Mouse (Mus musculus) intestine, embryonic 14.5 days (tissue): ENCODE results near the gene Tbl1xr1. TPM values are rescaled to one million over a fixed set of nuclear protein-coding genes. Genes with fewer than 3 reads are reported as not detected.

Experiments
- ATAC-seq: fragments of 200-750 bp; cut with Nextera tagmentation; replicated peaks from 2 replicates; pipeline ENCODE4 v1.8.0; 2017; ENCODE audit warnings: low read depth, moderate number of reproducible peaks, moderate TSS enrichment, moderate library complexity; ENCODE audit not compliant: low FRiP score, low TSS enrichment
- DNase-seq: peaks from one replicate; pipeline ENCODE4 v3.0.0-alpha.2; 2018; ENCODE audit warnings: low spot score
- H3K27ac ChIP-seq: fragments of 300-500 bp; sonication (generic); 2 replicates; pipeline ENCODE4 v1.5.1; 2014; ENCODE audit warnings: low read depth, mild to moderate bottlenecking, control low read depth
- H3K27me3 ChIP-seq: fragments of 300-500 bp; sonication (generic); replicated peaks from 2 replicates; pipeline ENCODE4 v1.6.1; 2014; ENCODE audit warnings: low read length, control low read depth; ENCODE audit not compliant: control insufficient read depth, insufficient read depth
- H3K36me3 ChIP-seq: fragments of 300-500 bp; sonication (generic); 2 replicates; pipeline ENCODE4 v1.6.1; 2014; ENCODE audit warnings: low read length, control low read depth; ENCODE audit not compliant: control insufficient read depth, insufficient read depth
- H3K4me1 ChIP-seq: fragments of 300-500 bp; sonication (generic); replicated peaks from 2 replicates; pipeline ENCODE4 v1.6.1; 2014; ENCODE audit warnings: low read length, control low read depth, mixed read lengths; ENCODE audit not compliant: control insufficient read depth, insufficient read depth
- H3K4me2 ChIP-seq: fragments of 300-500 bp; sonication (generic); 2 replicates; pipeline ENCODE4 v1.6.1; 2014; ENCODE audit warnings: low read length
- H3K4me3 ChIP-seq: fragments of 300-500 bp; sonication (generic); 2 replicates; pipeline ENCODE4 v1.5.1; 2014; ENCODE audit warnings: low read depth, low read length, control low read depth, mixed read lengths
- H3K9ac ChIP-seq: fragments of 300-500 bp; sonication (generic); 2 replicates; pipeline ENCODE4 v1.6.1; 2014; ENCODE audit warnings: mild to moderate bottlenecking, low read length
- H3K9me3 ChIP-seq: fragments of 300-500 bp; sonication (generic); 2 replicates; pipeline ENCODE4 v1.6.1; 2016; ENCODE audit warnings: low read length, control low read depth; ENCODE audit not compliant: control insufficient read depth
- WGBS: fragments of 180-500 bp; shearing (Covaris S2); extraction: QIAGEN DNeasy Blood & Tissue Kit; methylation state at CpG from one replicate; pipeline ENCODE4 v1.1.7; 2014; 5-methylcytosine and 5-hydroxymethylcytosine counted together
- polyA plus RNA-seq: library from polyadenylated mRNA; unstranded; fragments of >200 nt; fragmentation: Nextera tagmentation; extraction: Ambion mirVana; gene quantifications from 2 replicates; pipeline ENCODE4 v1.2.1, GENCODE M21; 2014

Tbl1xr1 gene
- polyA plus RNA-seq, 1 experiment from 2014 or later, result 23.9 TPM

GRCm38 (mm10) chr3:22228052-22228451 is 151.6 kb downstream of the Tbl1xr1 start:
- ATAC-seq, result no peak
- DNase-seq, result no peak
- Histone ChIP-seq H3K27ac (no peak overlapping the region), H3K4me1 (no peaks in the 10 kb centered on the region), H3K27me3 (no peaks in the 10 kb centered on the region), H3K9me3 (no peaks in the 10 kb centered on the region), H3K36me3 (no peaks in the 10 kb centered on the region), H3K4me2 (no peak overlapping the region), H3K9ac (no peak overlapping the region), H3K4me3 (no peak overlapping the region)
- 84% methylated on average over 3 of the region's 3 CpGs for WGBS

GRCm38 (mm10) chr3:22230635-22231034 is 154.2 kb downstream of the Tbl1xr1 start:
- H3K27ac ChIP-seq, result no peak overlapping the region
- ATAC-seq, result no peak
- no peaks in the 10 kb centered on the region for H3K36me3 ChIP-seq
- H3K9me3 ChIP-seq, result no peaks in the 10 kb centered on the region
- WGBS, result 53% methylated on average over 3 of the region's 3 CpGs
- no peaks in the 10 kb centered on the region for H3K27me3 ChIP-seq
- H3K4me2 ChIP-seq, result no peak overlapping the region
- DNase-seq, result no peak
- no peaks in the 10 kb centered on the region for H3K4me1 ChIP-seq
- H3K4me3 ChIP-seq, result no peak overlapping the region
- H3K9ac ChIP-seq, result no peak overlapping the region

- ATAC-seq, result no peak
- Histone ChIP-seq H3K4me2 (no peak overlapping the region), H3K9ac (no peak overlapping the region), H3K4me1 (no peaks in the 10 kb centered on the region), H3K4me3 (no peak overlapping the region), H3K36me3 (no peaks in the 10 kb centered on the region), H3K27me3 (no peaks in the 10 kb centered on the region), H3K27ac (no peak overlapping the region), H3K9me3 (no peaks in the 10 kb centered on the region)
- no peak for DNase-seq
- WGBS, result 88% methylated on average over 16 of the region's 16 CpGs
Measured at GRCm38 (mm10) chr3:22238106-22238900, 161.9 kb downstream of the Tbl1xr1 start.
